Mouse (Mus musculus) 3T3-L1 (cell line): ENCODE measurements at regions not wholly inside any gene's neighbourhood (a gene's known extent, or its start where the extent isn't known, plus 50 kb on each side); places are given as distances from the start of the nearest gene placed in this dataset.

Source experiments
- DNase-seq: peaks from one replicate; pipeline ENCODE4 v3.0.0-alpha.2; 2015; ENCODE audit warnings: low read depth, low spot score

- no peak for DNase-seq
These were observed 224.3 kb downstream of the Usp25 start for GRCm38 (mm10) chr16:77237631-77238357.

DNA sequence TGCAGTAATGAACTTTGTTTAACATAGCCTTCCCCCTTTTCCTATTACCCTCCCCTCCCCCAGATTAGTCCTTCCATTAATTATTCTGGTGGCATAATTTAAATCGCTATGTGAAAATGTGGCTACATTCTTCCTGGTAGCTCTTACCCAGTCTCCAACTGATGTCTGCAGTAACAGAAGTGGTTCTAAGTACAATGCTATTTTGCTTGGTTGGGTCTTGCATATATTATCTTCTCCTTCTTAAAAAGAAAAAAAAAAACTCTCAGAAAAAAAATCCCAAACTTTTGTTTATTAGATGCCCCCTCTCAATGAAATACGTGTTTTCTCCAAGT lies 223.7 kb downstream of the Usp25 start:
- no peak for DNase-seq

DNA sequence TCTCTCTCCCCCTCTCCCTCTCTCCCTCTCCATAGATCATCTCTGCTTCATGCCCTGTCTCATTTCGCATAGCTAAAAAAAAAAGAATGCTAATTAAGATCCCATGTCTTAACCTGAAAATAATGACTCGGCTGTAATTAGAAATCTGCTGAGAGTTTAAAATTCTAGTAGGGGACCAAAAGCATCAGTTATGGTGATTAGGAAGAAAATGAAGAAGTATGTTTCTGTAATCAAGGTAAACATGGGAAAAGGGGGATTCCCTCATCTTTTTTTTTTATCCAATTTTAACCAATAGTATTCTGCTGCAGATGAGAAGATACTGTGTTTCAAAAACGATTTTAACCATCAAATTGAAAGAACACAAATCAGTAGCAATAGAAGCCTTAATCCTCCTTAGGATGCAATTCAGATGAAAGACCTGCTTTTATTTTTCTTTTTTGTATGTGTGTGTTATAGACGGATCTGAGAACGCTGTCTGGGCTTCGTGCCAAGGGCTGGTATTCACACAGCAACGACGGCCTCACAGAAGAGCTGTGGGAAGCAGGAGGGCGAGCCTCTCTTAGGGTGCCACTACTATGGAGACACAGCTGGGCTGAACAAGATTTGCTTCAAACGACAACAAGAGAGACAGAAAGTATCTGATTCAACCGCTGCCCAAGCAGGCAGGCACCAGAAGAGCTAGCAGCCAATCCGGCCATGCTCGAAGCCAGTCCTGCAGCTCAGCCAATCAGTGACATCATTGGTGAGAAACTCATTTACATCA lies 223.2 kb downstream of the Usp25 start:
- DNase-seq = no peak

DNA sequence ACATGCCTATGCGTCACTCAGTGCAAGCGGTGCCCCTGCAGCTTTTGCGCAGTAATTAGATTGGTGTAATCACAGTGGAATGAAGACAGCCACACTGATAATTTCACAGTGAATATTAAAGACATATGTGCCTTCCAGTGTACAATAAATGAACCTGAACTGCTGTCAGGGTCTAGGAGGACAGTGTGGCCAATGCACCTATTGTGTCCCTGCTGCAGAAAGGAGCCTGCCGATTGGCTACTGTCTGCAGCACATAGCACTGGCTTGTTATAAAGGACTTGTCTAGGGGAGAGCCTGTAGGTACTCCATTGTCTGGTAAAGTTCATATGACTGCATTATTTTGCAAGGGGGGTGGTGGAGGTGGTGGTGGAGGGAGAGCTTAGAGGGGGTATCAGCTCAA lies 222.5 kb downstream of the Usp25 start:
- DNase-seq = no peak

DNA sequence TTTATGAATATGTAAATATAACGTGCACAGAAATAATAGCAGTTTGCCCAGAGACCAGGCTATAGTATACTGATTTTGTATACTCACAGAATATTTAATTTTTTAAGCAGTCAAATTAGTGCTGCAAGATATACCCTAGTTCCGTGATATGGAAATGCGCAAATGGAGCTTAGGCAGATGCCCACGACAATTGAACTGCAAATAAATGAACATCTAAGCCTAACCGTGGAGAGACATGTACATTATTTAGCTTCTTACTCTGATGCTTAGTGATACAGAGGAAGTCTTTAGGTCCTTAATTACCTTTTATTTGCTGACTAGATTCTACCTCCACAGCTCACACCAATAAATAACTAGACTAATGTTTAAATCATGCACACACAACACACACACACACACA lies 221.9 kb downstream of the Usp25 start:
- DNase-seq = no peak
